Mouse (Mus musculus) heart, adult 2 months (tissue): ENCODE results near the gene Klhl30.

Experiments used
- CTCF ChIP-seq: fragments of 200-600 bp; IDR thresholded peaks from 2 replicates; pipeline ENCODE4 v1.8.1; 2022; ENCODE audit warnings: antibody characterized with exemption, mild to moderate bottlenecking, moderate library complexity
- EP300 ChIP-seq: fragments of 200-500 bp; IDR thresholded peaks from 2 replicates; pipeline ENCODE4 v1.6.1; 2011; ENCODE audit warnings: low read depth, low read length, control low read depth; ENCODE audit not compliant: insufficient read depth
- POLR2A ChIP-seq: fragments of 200-500 bp; IDR thresholded peaks from 2 replicates; pipeline ENCODE4 v1.6.1; 2011; ENCODE audit warnings: mild to moderate bottlenecking, low read depth, low read length, control low read depth; ENCODE audit not compliant: insufficient read depth

- TF ChIP-seq CTCF (no peak), POLR2A (no peak), EP300 (no peak)
These were observed 13.5 kb upstream of the Klhl30 start for GRCm38 (mm10) chr1:91337355-91337754.
